Mouse (Mus musculus) mature B cell (primary cell): ENCODE results near the gene Spock1.

ENCODE experiments used
- in situ Hi-C: fragments of 300-500 bp; cut with MboI; formaldehyde crosslinking; loops from 2 replicates; pipeline ENCODE4 v1.14.3; 2019

The Spock1 gene

GRCm38 (mm10) chr13:57733521-57733920, 174.6 kb downstream of the Spock1 start:
- in situ Hi-C loops = no loop called here

DNA sequence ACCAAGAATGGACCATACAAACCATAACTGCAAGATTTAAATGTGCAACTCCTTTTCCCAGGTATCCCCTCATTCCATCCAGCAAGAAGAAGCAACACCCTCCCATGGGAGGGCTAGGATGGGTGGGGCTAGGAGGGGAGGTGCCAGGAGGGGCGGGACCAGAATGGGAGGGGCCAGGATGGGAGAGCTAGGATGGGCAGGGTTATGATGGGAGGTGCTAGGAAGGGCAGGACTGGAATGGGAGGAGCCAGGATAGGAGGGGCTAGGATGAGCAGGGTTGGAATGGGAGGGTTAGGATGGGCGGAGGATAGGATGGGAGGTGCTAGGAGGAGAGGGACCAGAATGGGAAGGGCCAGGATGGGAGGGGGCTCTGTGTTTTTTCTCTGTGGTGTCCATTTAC, 175.9 kb downstream of the Spock1 start:
- in situ Hi-C loops = no loop called here

- in situ Hi-C loops = no loop called here
Measured at GRCm38 (mm10) chr13:57727716-57728115, 180.4 kb downstream of the Spock1 start.

DNA sequence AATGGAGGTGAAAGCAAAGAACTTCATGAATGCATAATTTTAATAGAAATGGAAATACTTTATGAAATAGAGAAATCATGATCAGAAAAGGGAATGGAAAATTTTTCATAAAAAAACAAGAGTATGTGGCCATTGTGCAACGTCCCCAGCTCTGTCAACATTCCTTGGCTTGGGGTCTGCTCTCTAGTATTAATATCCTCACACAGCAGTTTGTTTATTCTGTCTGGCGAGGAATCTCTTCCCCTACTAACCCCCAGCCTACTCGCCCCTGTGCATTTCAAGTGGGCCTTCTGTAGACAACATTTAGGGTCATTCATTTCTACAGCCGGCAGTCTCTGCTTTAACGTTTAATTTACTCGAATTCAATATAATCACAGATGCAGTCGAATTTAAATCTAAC, 181.5 kb downstream of the Spock1 start:
- in situ Hi-C loops = no loop called here

GRCm38 (mm10) chr13:57722329-57722936, 185.7 kb downstream of the Spock1 start:
- in situ Hi-C loops = no loop called here

GRCm38 (mm10) chr13:57721524-57722279, 186.4 kb downstream of the Spock1 start:
- in situ Hi-C loops = no loop called here

DNA sequence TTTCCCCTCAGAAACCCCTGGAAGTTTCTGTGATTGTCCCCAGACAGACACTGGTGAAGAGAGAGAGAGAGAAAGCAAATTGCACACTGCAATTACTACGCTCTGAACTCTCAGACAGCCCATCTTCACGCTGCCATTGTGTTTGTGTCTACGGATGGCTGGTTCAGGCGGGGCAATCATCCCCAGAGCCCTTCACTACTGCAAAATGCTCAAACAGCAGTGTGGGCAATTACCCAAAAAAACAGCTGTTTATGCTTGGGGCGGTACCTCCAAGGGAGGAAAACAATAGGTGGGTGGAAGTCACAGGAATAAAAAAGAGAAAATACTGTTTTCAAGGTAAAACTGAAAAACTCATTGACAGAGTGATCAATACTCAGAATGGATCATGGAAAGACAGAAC, 190.0 kb downstream of the Spock1 start:
- in situ Hi-C loops = no loop called here

DNA sequence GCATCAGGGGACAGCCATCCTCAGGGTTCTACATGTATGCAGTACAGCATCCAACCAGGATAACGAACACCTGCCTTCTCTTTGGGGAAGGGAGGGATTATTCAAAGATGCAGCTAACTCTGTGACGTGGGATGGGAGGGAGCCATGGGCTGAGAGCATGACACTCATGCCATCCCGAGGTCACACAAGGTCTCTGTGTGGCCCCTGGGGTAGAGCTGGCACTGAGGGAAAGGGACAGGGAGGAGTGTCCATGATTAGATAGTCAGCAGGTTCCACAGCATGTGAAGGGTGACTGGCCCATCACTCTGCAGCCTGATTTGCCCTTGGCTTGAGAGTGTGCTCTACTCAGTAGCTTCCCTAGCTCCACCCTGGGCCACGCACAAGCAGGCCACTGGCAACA, 195.2 kb downstream of the Spock1 start:
- in situ Hi-C loops = no loop called here

GRCm38 (mm10) chr13:57708425-57708824, 199.7 kb downstream of the Spock1 start:
- in situ Hi-C loops = no loop called here

DNA sequence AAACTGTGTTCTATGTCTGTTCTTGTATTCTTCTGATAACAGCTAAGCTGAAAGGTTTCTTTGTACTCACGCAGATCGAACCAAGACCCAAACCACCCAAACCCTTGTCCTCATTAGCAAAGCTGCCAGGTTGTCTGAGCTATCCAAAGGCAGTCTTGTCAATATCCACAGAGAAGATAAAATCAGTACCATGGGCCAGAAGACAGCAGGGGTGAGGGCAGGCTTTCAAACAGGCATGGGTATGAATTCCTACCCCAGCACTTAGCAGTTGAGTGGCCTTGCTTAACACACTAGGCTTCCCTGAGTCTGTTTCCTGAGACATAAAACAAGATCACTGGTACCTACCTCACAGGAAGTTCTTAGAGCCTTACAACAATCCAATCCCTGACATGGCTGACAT, 205.2 kb downstream of the Spock1 start:
- in situ Hi-C loops = no loop called here

- in situ Hi-C loops = no loop called here
Measured at GRCm38 (mm10) chr13:57696685-57697084, 211.4 kb downstream of the Spock1 start.

- in situ Hi-C loops = no loop called here
Measured at GRCm38 (mm10) chr13:57688926-57689325, 219.2 kb downstream of the Spock1 start.

- in situ Hi-C loops = no loop called here
Measured at GRCm38 (mm10) chr13:57686437-57686836, 221.7 kb downstream of the Spock1 start.

- in situ Hi-C loops = no loop called here
Measured at GRCm38 (mm10) chr13:57685201-57685600, 222.9 kb downstream of the Spock1 start.

GRCm38 (mm10) chr13:57679591-57679990, 228.5 kb downstream of the Spock1 start:
- in situ Hi-C loops = no loop called here

GRCm38 (mm10) chr13:57676820-57677219, 231.3 kb downstream of the Spock1 start:
- in situ Hi-C loops = no loop called here

GRCm38 (mm10) chr13:57673399-57673798, 234.7 kb downstream of the Spock1 start:
- in situ Hi-C loops = no loop called here

DNA sequence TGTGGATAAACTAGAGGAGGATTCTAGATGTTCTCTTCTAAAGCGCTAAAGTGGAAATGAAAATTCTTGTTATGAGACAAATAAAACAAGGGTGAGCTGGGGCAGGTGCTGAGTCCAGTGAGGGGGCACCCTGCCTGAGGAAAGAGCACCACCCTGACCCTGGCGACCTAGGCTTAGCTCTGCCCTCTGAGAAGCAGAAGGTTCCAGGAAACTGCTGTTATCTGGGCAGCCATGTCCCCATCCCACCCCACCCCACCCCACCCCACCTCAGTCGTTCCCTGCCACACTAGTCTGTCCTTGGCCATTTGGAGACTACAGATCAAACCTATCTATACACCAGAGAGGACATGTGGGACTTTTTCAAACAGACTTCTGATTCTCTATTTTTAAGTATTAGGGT, 235.4 kb downstream of the Spock1 start:
- in situ Hi-C loops = no loop called here

DNA sequence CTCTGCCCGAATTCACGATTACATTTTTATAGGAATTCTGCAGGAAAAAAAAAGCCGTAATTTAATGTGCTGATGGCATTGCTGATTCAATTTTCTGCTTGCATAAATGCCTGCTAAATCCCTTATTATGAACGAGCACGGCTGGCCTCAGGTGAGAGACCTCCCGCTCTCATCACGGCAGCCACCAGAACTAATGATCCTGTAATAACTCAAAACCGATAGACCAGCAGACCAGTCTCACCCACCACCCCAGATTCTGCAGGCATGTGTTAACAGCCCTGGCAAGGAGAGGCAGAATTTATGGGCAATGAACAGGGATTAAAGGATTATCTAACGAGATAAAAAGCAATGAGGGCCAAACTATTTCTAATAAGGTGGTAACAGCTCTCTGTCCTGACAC, 236.2 kb downstream of the Spock1 start:
- in situ Hi-C loops = no loop called here

- in situ Hi-C loops = no loop called here
Measured at GRCm38 (mm10) chr13:57671322-57671721, 236.8 kb downstream of the Spock1 start.

- in situ Hi-C loops = no loop called here
Measured at GRCm38 (mm10) chr13:57667621-57668020, 240.5 kb downstream of the Spock1 start.

GRCm38 (mm10) chr13:57666173-57666842, 241.8 kb downstream of the Spock1 start:
- in situ Hi-C loops = no loop called here

- in situ Hi-C loops = no loop called here
Measured at GRCm38 (mm10) chr13:57662554-57662953, 245.6 kb downstream of the Spock1 start.
